Mouse (Mus musculus) ES-Bruce4 (cell line): ENCODE measurements around the gene Cnnm2. TPM values are rescaled to one million over a fixed set of nuclear protein-coding genes. Genes with fewer than 3 reads are reported as not detected.

Experiments used
- H3K27ac ChIP-seq: 2 replicates; pipeline ENCODE4 v1.5.1; 2012; ENCODE audit warnings: low read length, inconsistent platforms; ENCODE audit not compliant: insufficient read depth
- H3K27me3 ChIP-seq: 2 replicates; pipeline ENCODE4 v1.6.1; 2012; ENCODE audit warnings: mild to moderate bottlenecking, low read length, inconsistent platforms; ENCODE audit not compliant: control insufficient read depth, poor library complexity, insufficient read depth, severe bottlenecking
- H3K36me3 ChIP-seq: 2 replicates; pipeline ENCODE4 v1.6.1; 2012; ENCODE audit warnings: inconsistent platforms, mild to moderate bottlenecking, low read length, moderate library complexity; ENCODE audit not compliant: control insufficient read depth, poor library complexity, insufficient read depth, severe bottlenecking
- H3K4me1 ChIP-seq: one replicate; pipeline ENCODE4 v1.8.1; 2011; ENCODE audit warnings: low read length; ENCODE audit not compliant: control insufficient read depth, insufficient read depth
- H3K4me3 ChIP-seq: 2 replicates; pipeline ENCODE4 v1.5.1; 2011; ENCODE audit warnings: low read depth, mild to moderate bottlenecking, low read length
- H3K9ac ChIP-seq: 2 replicates; pipeline ENCODE4 v1.6.1; 2012; ENCODE audit warnings: low read depth, mild to moderate bottlenecking, inconsistent platforms; ENCODE audit not compliant: poor library complexity, severe bottlenecking
- H3K9me3 ChIP-seq: replicated peaks from 2 replicates; pipeline ENCODE4 v1.6.1; 2012; ENCODE audit warnings: mild to moderate bottlenecking, low read length, inconsistent platforms; ENCODE audit not compliant: control insufficient read depth, poor library complexity, insufficient read depth, severe bottlenecking
- CTCF ChIP-seq: IDR thresholded peaks from one replicate; pipeline ENCODE4 v1.8.1; 2011; ENCODE audit warnings: low read depth, low read length
- EP300 ChIP-seq: IDR thresholded peaks from 2 replicates; pipeline ENCODE4 v1.6.1; 2011; ENCODE audit warnings: low read depth, low read length; ENCODE audit not compliant: insufficient read depth
- POLR2A ChIP-seq: IDR thresholded peaks from one replicate; pipeline ENCODE4 v1.8.1; 2011; ENCODE audit warnings: low read length; ENCODE audit not compliant: insufficient read depth
- polyA plus RNA-seq: library from polyadenylated mRNA; stranded (reverse); fragments of >200 nt; gene quantifications from 2 replicates; pipeline ENCODE4 v1.2.4, GENCODE M21; 2011; ENCODE audit warnings: low read depth; ENCODE audit not compliant: missing spikeins, insufficient read depth, insufficient read length

Gene Cnnm2
- polyA plus RNA-seq, 1 experiment = 14.8 TPM

DNA sequence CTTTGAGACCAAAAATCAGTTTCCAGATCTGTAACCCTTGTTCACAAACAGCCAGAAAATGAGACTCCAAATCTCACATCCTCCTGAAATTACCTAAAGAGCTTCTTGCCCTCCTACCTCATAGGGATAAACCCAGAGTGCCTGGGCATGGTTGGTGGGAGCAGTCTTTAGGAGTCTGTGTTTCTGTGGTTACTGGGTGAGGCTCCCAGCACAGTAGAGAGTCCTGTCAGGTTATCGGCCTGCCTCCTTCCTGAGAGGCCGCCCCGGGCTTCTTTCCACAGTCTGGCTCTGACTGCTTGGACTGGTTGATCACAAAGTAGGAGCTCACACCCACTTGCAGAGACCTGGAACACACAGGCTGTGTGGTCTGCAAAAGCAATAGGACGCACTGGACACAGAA, 104.0 kb downstream of the Cnnm2 start:
- Histone ChIP-seq H3K9ac (no peak overlapping the region), H3K9me3 (no peaks in the 10 kb centered on the region), H3K27me3 (no peaks in the 10 kb centered on the region), H3K4me1 (no peaks in the 10 kb centered on the region), H3K36me3 (no peaks in the 10 kb centered on the region), H3K27ac (no peak overlapping the region), H3K4me3 (no peak overlapping the region)
- TF ChIP-seq POLR2A = no peak

DNA sequence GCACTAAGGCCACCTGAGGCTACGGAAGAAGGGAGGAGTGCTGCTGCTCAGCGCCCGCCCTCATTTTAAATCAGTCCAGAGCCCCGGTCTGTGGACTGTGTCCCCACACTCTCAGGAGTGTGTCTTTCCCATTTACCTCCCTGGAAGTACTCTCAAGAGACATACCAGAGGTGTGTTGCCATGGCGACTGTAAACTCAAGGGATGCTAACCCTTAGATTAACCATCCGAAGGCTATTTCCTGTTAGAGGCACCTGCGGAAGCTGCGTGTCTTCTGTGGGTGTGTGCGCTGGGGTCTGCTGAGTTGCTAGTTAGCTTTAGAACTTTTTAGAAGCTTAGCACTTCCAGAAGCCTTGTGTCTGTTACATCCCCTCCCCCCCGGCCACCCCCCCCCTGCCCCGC, 107.7 kb downstream of the Cnnm2 start:
- H3K27ac ChIP-seq = no peak overlapping the region
- no peaks in the 10 kb centered on the region for H3K36me3 ChIP-seq
- no peak for TF ChIP-seq POLR2A
- TF ChIP-seq CTCF = no peak
- no peak for TF ChIP-seq EP300
- H3K9me3 ChIP-seq = no peaks in the 10 kb centered on the region
- H3K4me1 ChIP-seq = no peaks in the 10 kb centered on the region
- no peak overlapping the region for H3K4me3 ChIP-seq
- no peak overlapping the region for H3K9ac ChIP-seq
- H3K27me3 ChIP-seq = no peaks in the 10 kb centered on the region

- Histone ChIP-seq H3K4me3 (no peak overlapping the region), H3K9me3 (no peaks in the 10 kb centered on the region), H3K9ac (no peak overlapping the region), H3K36me3 (no peaks in the 10 kb centered on the region), H3K27ac (no peak overlapping the region), H3K27me3 (no peaks in the 10 kb centered on the region), H3K4me1 (no peaks in the 10 kb centered on the region)
- TF ChIP-seq POLR2A = no peak
- no peak for TF ChIP-seq EP300
- TF ChIP-seq CTCF = peak; percentile 81
Observed at GRCm38 (mm10) chr19:46869526-46869925, 108.1 kb downstream of the Cnnm2 start.

GRCm38 (mm10) chr19:46871096-46871495, 109.7 kb downstream of the Cnnm2 start:
- no peaks in the 10 kb centered on the region for H3K9me3 ChIP-seq
- TF ChIP-seq POLR2A (no peak), CTCF (no peak), EP300 (no peak)
- no peak overlapping the region for H3K4me3 ChIP-seq
- H3K27me3 ChIP-seq = no peaks in the 10 kb centered on the region
- no peak overlapping the region for H3K9ac ChIP-seq
- H3K36me3 ChIP-seq = no peaks in the 10 kb centered on the region
- no peaks in the 10 kb centered on the region for H3K4me1 ChIP-seq
- no peak overlapping the region for H3K27ac ChIP-seq

DNA sequence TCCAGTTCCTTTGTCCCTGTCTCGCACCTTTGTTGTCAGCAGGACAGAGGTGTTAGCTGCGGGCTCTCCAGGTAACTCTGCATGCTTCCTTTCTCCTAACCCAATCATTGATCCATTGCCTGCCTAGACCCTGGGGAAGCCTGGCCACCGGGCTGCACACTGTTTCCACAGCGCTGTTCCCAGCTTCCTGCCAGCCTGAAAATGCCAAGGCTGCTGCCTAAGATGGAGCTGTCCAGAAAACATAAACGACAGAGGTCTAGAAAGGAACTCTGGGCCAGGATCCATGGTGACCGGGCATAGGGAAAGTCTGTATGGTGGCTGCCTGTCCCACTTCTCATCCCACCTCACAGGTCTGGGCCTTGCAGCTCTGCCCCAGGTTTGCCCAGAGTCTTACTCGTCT, 110.3 kb downstream of the Cnnm2 start:
- no peak overlapping the region for H3K27ac ChIP-seq
- H3K4me1 ChIP-seq = no peaks in the 10 kb centered on the region
- H3K4me3 ChIP-seq = no peak overlapping the region
- no peaks in the 10 kb centered on the region for H3K27me3 ChIP-seq
- H3K36me3 ChIP-seq = no peaks in the 10 kb centered on the region
- no peak overlapping the region for H3K9ac ChIP-seq
- no peak for TF ChIP-seq POLR2A
- TF ChIP-seq EP300 = no peak
- TF ChIP-seq CTCF = no peak
- H3K9me3 ChIP-seq = no peaks in the 10 kb centered on the region

DNA sequence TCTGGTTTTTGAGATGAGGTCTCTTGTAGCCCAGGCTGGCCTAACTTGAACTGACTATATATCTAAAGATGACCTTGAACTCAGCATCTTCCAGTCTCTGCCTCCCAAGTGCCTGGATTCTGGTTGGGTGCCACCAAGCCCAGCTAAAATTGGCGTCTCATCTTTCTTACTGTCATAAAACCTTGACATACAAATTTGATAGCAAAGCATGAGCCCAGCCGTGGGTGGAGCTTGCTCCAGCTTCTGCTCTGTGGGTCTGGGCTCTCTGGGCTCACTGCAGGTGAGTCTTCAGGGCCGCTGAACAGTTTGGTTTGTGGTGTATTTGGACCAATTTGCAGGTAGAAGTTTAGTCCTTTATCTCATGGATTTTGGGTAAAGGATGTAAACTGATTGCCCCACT, 112.5 kb downstream of the Cnnm2 start:
- Histone ChIP-seq H3K9me3 (no peaks in the 10 kb centered on the region), H3K4me3 (no peak overlapping the region), H3K4me1 (no peaks in the 10 kb centered on the region), H3K27ac (no peak overlapping the region), H3K9ac (no peak overlapping the region), H3K27me3 (no peaks in the 10 kb centered on the region), H3K36me3 (no peaks in the 10 kb centered on the region)
- TF ChIP-seq CTCF (no peak), EP300 (no peak), POLR2A (no peak)

DNA sequence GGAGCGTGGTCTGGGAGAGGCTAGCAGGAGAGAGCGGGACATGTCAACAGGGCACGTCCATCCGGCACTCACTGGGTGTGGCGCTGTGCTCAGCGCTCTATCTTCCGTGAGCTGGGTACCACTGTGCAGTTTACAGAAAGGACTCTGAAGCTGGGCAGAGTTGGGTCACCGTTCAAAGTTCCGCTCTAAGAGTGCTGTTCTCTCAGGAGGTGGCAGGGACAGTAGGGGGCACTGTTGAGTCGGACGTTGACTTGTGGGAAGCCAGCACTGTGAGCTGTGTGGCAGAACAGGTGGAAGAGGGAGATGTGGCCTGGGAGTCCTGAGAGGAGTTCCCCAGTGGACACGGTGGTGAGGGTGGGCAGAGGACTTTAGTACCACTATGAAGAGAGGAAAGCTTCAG, 114.4 kb downstream of the Cnnm2 start:
- Histone ChIP-seq H3K36me3 (no peaks in the 10 kb centered on the region), H3K4me1 (no peaks in the 10 kb centered on the region), H3K9ac (no peak overlapping the region), H3K27me3 (no peaks in the 10 kb centered on the region), H3K9me3 (no peaks in the 10 kb centered on the region), H3K27ac (no peak overlapping the region), H3K4me3 (no peak overlapping the region)
- TF ChIP-seq EP300 (no peak), CTCF (peak; percentile 97)
